Mouse (Mus musculus) liver, embryonic 11.5 days (tissue): Measurements from ENCODE around the gene Ccnd1. TPM values are rescaled to one million over a fixed set of nuclear protein-coding genes. Genes with fewer than 3 reads are reported as not detected.

Experiments used
- ATAC-seq: fragments of 200-750 bp; cut with Nextera tagmentation; replicated peaks from 2 replicates; pipeline ENCODE4 v1.8.0; 2017; ENCODE audit warnings: moderate number of reproducible peaks, mild to moderate bottlenecking, moderate TSS enrichment, moderate library complexity; ENCODE audit not compliant: low FRiP score
- DNase-seq: peaks from one replicate; pipeline ENCODE4 v3.0.0-alpha.2; 2017; ENCODE audit warnings: low spot score
- H3K27ac ChIP-seq: fragments of 300-500 bp; sonication (generic); 2 replicates; pipeline ENCODE4 v1.5.1; 2014; ENCODE audit warnings: mild to moderate bottlenecking, low read depth, low read length, control low read depth
- H3K27me3 ChIP-seq: fragments of 300-500 bp; sonication (generic); replicated peaks from 2 replicates; pipeline ENCODE4 v1.6.1; 2014; ENCODE audit warnings: low read length, mixed read lengths; ENCODE audit not compliant: control insufficient read depth, insufficient read depth
- H3K36me3 ChIP-seq: fragments of 300-500 bp; sonication (generic); 2 replicates; pipeline ENCODE4 v1.6.1; 2014; ENCODE audit warnings: mild to moderate bottlenecking, low read length, moderate library complexity, mixed read lengths; ENCODE audit not compliant: control insufficient read depth, insufficient read depth
- H3K4me1 ChIP-seq: fragments of 300-500 bp; sonication (generic); replicated peaks from 2 replicates; pipeline ENCODE4 v1.6.1; 2014; ENCODE audit warnings: low read length, mixed read lengths; ENCODE audit not compliant: control insufficient read depth, insufficient read depth
- H3K4me2 ChIP-seq: fragments of 300-500 bp; sonication (generic); 2 replicates; pipeline ENCODE4 v1.6.1; 2014; ENCODE audit warnings: mild to moderate bottlenecking, control low read depth, moderate library complexity
- H3K4me3 ChIP-seq: fragments of 300-500 bp; sonication (generic); 2 replicates; pipeline ENCODE4 v1.5.1; 2014; ENCODE audit warnings: low read depth, low read length, control low read depth
- H3K9ac ChIP-seq: fragments of 300-500 bp; sonication (generic); 2 replicates; pipeline ENCODE4 v1.6.1; 2014; ENCODE audit warnings: low read depth, low read length, control low read depth
- H3K9me3 ChIP-seq: fragments of 300-500 bp; sonication (generic); 2 replicates; pipeline ENCODE4 v1.6.1; 2016; ENCODE audit warnings: low read length, inconsistent platforms, mixed read lengths; ENCODE audit not compliant: control insufficient read depth
- WGBS: fragments of 180-500 bp; shearing (Covaris S2); extraction: QIAGEN DNeasy Blood & Tissue Kit; methylation state at CpG from one replicate; pipeline ENCODE4 v1.1.7; 2014; 5-methylcytosine and 5-hydroxymethylcytosine counted together
- polyA plus RNA-seq: library from polyadenylated mRNA; unstranded; fragments of >200 nt; fragmentation: Nextera tagmentation; extraction: Ambion mirVana; gene quantifications from 2 replicates; pipeline ENCODE4 v1.2.1, GENCODE M21; 2014

Ccnd1 gene
- polyA plus RNA-seq = 60.5 and 69.2 TPM in 2 replicates

GRCm38 (mm10) chr7:144939344-144940002 lies at the start of gene Ccnd1:
TSS of gene Ccnd1 (minus strand) at chr7:144939925.
- ATAC-seq = peak; percentile 48
- Histone ChIP-seq H3K9ac (peak within 1 kb of the TSS; percentile 56), H3K27me3 (peaks cover 64% of the 10 kb centered on the region), H3K9me3 (no peaks in the 10 kb centered on the region), H3K4me2 (peak within 1 kb of the TSS; percentile 76), H3K4me3 (peak within 1 kb of the TSS; percentile 60), H3K27ac (peak within 1 kb of the TSS; percentile 80), H3K36me3 (peaks cover 5% of the 10 kb centered on the region; the same call in 1 of the 2 replicates), H3K4me1 (peaks cover 12% of the 10 kb centered on the region; the same call in 1 of the 2 replicates)
- DNase-seq = no peak
- WGBS = 0% methylated on average over 40 of the region's 45 CpGs

DNA sequence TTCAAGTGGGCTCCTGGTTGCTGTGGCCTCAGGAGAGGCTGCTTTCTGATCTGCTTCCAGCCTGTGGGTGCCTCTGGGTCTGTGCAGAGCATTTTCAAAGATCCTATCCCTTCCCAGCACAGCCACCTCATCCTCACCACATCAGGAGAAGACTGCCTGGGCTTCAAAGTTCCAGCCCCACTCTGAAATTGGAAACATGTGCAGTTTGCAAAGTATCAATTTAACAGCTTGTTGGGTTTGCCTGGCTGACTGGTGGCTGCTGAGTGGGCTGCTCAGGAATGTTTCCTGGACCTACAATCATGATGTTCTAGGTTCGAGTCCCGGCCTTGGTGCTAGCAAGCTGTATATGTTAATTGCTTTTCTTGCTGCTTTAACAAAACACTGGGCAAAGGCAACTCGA lies 49.1 kb upstream of the Ccnd1 start:
- H3K27me3 ChIP-seq = no peaks in the 10 kb centered on the region
- no peaks in the 10 kb centered on the region for H3K36me3 ChIP-seq
- WGBS = 65% methylated on average over 3 of the region's 3 CpGs
- no peak overlapping the region for H3K4me3 ChIP-seq
- no peaks in the 10 kb centered on the region for H3K9me3 ChIP-seq
- no peaks in the 10 kb centered on the region for H3K4me1 ChIP-seq
- DNase-seq (no peak), ATAC-seq (no peak)
- H3K9ac ChIP-seq = no peak overlapping the region
- H3K27ac ChIP-seq = no peak overlapping the region
- H3K4me2 ChIP-seq = no peak overlapping the region

- Histone ChIP-seq H3K4me2 (no peak overlapping the region), H3K9me3 (no peaks in the 10 kb centered on the region), H3K4me1 (no peaks in the 10 kb centered on the region), H3K36me3 (no peaks in the 10 kb centered on the region), H3K27ac (no peak overlapping the region), H3K9ac (no peak overlapping the region), H3K4me3 (no peak overlapping the region), H3K27me3 (no peaks in the 10 kb centered on the region)
- DNase-seq (no peak), ATAC-seq (no peak)
- WGBS = 55% methylated on average over 1 of the region's 1 CpGs
These were observed 45.4 kb upstream of the Ccnd1 start for GRCm38 (mm10) chr7:144985100-144985499.

DNA sequence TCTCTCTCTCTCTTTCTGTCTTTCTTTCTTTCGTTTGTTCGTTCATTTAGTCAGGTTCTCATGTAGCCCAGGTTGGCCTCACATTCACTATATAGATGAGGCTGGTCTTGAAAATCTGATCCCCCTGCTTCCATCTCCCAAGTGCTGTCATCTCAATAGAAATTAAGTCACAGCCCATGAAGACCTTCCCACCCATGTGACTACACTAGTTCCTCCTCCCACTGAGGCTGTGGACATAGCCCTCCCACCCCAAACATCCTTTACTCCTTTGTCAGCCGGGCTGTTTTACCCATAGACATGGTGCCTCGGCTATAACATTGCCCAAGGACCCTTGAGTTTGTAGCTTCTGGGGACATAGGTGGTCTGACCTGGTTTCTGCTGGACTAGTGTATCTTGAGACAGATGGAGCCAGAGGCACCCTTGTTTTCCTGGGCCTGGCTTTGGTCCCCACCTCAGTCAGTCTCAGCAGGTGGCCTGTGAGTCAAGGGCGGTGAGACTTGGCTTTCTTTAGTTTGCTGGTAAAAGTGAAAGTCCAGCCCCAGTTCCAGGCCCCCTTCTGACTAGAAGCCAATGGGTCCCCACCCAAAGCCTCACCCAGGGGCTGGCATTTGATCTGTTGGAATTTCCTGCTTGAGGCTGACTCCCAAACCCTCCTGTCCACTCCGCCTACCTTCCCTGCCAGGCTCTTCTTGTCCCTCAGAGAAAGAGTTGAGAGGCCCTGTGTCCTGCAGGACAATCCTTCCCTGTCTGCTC lies 42.8 kb upstream of the Ccnd1 start:
- H3K4me2 ChIP-seq = no peak overlapping the region
- no peak for DNase-seq
- no peaks in the 10 kb centered on the region for H3K9me3 ChIP-seq
- H3K4me3 ChIP-seq = no peak overlapping the region
- H3K27ac ChIP-seq = no peak overlapping the region
- H3K9ac ChIP-seq = no peak overlapping the region
- no peaks in the 10 kb centered on the region for H3K27me3 ChIP-seq
- WGBS = 86% methylated on average over 6 of the region's 6 CpGs
- H3K36me3 ChIP-seq = no peaks in the 10 kb centered on the region
- no peaks in the 10 kb centered on the region for H3K4me1 ChIP-seq
- no peak for ATAC-seq

- ATAC-seq = no peak
- no peak overlapping the region for H3K27ac ChIP-seq
- WGBS = 55% methylated on average over 8 of the region's 8 CpGs
These were observed 41.8 kb upstream of the Ccnd1 start for GRCm38 (mm10) chr7:144981426-144982079.

GRCm38 (mm10) chr7:144979814-144980213 lies 40.1 kb upstream of the Ccnd1 start:
- Histone ChIP-seq H3K9ac (no peak overlapping the region), H3K27ac (no peak overlapping the region), H3K4me2 (no peak overlapping the region), H3K4me3 (no peak overlapping the region), H3K36me3 (no peaks in the 10 kb centered on the region), H3K27me3 (no peaks in the 10 kb centered on the region), H3K9me3 (no peaks in the 10 kb centered on the region), H3K4me1 (no peaks in the 10 kb centered on the region)
- DNase-seq = no peak
- WGBS = 64% methylated on average over 5 of the region's 5 CpGs
- no peak for ATAC-seq

More at GRCm38 (mm10) chr7:144981426-144982079, 41.8 kb upstream of the Ccnd1 start:
- Histone ChIP-seq H3K4me3 (no peak overlapping the region), H3K9ac (no peak overlapping the region), H3K4me1 (no peaks in the 10 kb centered on the region), H3K27me3 (no peaks in the 10 kb centered on the region), H3K9me3 (no peaks in the 10 kb centered on the region), H3K36me3 (no peaks in the 10 kb centered on the region), H3K4me2 (no peak overlapping the region)
- no peak for DNase-seq

DNA sequence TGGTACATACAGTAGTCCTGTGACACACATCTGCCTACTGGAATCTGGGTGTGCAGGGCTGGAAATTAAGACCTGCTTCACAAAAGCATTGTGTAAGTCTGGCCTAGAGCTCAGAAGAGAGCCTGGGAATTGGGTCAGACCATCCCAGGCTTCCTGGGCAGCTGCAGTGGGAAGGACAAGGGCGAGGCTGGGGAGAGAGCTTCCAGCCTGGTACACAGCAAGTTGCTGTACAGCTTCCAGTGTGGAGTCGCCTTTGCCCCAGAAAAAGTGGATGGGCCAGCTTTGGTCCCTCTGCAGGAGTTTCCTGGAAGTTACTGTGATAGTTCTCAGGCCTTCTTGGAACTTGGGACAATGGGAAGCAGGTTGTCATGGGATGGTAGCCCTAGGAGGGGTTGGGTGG lies 37.4 kb upstream of the Ccnd1 start:
- no peaks in the 10 kb centered on the region for H3K27me3 ChIP-seq
- H3K9ac ChIP-seq = no peak overlapping the region
- DNase-seq (no peak), ATAC-seq (no peak)
- WGBS = 64% methylated on average over 2 of the region's 2 CpGs
- no peak overlapping the region for H3K27ac ChIP-seq
- no peaks in the 10 kb centered on the region for H3K4me1 ChIP-seq
- no peak overlapping the region for H3K4me2 ChIP-seq
- no peaks in the 10 kb centered on the region for H3K9me3 ChIP-seq
- H3K36me3 ChIP-seq = no peaks in the 10 kb centered on the region
- no peak overlapping the region for H3K4me3 ChIP-seq

- no peak overlapping the region for H3K4me2 ChIP-seq
- no peaks in the 10 kb centered on the region for H3K9me3 ChIP-seq
- H3K36me3 ChIP-seq = no peaks in the 10 kb centered on the region
- no peak overlapping the region for H3K9ac ChIP-seq
- H3K27ac ChIP-seq = no peak overlapping the region
- DNase-seq = no peak
- WGBS = 76% methylated on average over 8 of the region's 8 CpGs
- no peaks in the 10 kb centered on the region for H3K27me3 ChIP-seq
- ATAC-seq = no peak
- H3K4me1 ChIP-seq = no peaks in the 10 kb centered on the region
- no peak overlapping the region for H3K4me3 ChIP-seq
These were observed 33.7 kb upstream of the Ccnd1 start for GRCm38 (mm10) chr7:144973461-144973860.
